Mouse (Mus musculus): Measurements from ENCODE around the gene Peli2. TPM values are rescaled to one million over a fixed set of nuclear protein-coding genes. Genes with fewer than 3 reads are reported as not detected.
A peak's percentile ranks its signal among the peaks of the same experiment; 100 is the strongest.

Peli2 gene
- polyA plus RNA-seq, 1 experiment from 2014 or later, result 4.6 TPM

DNA sequence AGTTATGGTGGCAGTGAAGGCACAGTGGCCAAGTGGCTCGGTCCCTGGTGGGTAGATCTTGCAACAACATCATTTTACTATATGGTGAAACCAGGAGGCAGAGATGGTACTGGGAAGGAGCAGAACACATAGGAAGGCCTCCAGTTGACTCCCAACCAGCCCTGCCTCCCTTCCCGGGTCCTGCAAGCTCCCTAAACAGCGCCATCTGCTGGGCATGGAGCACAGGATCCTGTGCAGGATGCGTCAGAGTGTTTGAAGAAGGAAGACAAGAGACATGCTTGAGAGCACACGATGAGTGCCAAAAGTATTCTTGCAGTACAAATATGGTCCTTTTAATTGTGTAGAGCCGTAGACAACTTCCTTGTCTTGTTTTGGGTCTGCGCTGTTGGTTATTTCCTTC, 49.3 kb downstream of the Peli2 start:
- Histone ChIP-seq H3K27me3 (ENCODE audit: control insufficient read depth, insufficient read depth, low read depth, low read length) (no peaks in the 10 kb centered on the region), H3K9me3 (replicated peaks; ENCODE audit: control insufficient read depth, low read length, poor library complexity, severe bottlenecking) (no peaks in the 10 kb centered on the region), H3K27ac (ENCODE audit: low read length) (no peak overlapping the region), H3K9ac (ENCODE audit: low read depth, low read length) (no peak overlapping the region), H3K4me1 (ENCODE audit: control insufficient read depth, insufficient read depth, low read length) (peaks cover 8% of the 10 kb centered on the region), H3K4me2 (ENCODE audit: low read length) (no peak overlapping the region), H3K36me3 (ENCODE audit: control insufficient read depth, insufficient read depth, low read length) (no peaks in the 10 kb centered on the region), H3K4me3 (ENCODE audit: low read depth, low read length) (no peak overlapping the region)
- WGBS, result 43% methylated on average over 7 of the region's 7 CpGs
- no peak for ATAC-seq

DNA sequence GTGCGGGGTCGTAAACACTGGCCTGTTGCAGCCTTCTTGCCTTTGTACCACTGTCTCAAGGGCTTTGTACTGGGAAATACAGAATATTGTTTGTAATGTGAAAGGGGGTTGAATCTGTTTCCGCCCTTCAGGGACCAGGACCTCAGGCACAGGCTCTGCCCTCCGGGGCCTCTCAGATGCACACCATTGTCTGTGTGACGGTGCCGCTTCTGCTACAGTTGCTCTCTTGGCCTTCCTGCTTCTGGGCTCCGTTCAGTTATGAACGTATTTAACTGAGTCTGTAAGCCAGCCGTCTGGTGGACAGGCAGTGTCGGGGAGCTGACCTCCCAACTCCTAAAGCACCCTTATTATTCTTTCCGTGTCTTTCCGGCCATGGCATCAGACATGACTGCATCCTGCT, 50.6 kb downstream of the Peli2 start:
- WGBS, result 21% methylated on average over 12 of the region's 12 CpGs
- H3K27ac ChIP-seq (ENCODE audit: low read length), result no peak overlapping the region
- no peak overlapping the region for H3K9ac ChIP-seq (ENCODE audit: low read depth, low read length)
- H3K9me3 ChIP-seq (replicated peaks; ENCODE audit: control insufficient read depth, low read length, poor library complexity, severe bottlenecking), result no peaks in the 10 kb centered on the region
- 0 out of 2 replicates have a peak, but pooled peaks have one; percentile 16 for ATAC-seq
- no peaks in the 10 kb centered on the region for H3K27me3 ChIP-seq (ENCODE audit: control insufficient read depth, insufficient read depth, low read depth, low read length)
- H3K4me3 ChIP-seq (ENCODE audit: low read depth, low read length), result no peak overlapping the region
- no peak overlapping the region for H3K4me2 ChIP-seq (ENCODE audit: low read length)
- peaks cover 8% of the 10 kb centered on the region for H3K4me1 ChIP-seq (ENCODE audit: control insufficient read depth, insufficient read depth, low read length)
- H3K36me3 ChIP-seq (ENCODE audit: control insufficient read depth, insufficient read depth, low read length), result no peaks in the 10 kb centered on the region

DNA sequence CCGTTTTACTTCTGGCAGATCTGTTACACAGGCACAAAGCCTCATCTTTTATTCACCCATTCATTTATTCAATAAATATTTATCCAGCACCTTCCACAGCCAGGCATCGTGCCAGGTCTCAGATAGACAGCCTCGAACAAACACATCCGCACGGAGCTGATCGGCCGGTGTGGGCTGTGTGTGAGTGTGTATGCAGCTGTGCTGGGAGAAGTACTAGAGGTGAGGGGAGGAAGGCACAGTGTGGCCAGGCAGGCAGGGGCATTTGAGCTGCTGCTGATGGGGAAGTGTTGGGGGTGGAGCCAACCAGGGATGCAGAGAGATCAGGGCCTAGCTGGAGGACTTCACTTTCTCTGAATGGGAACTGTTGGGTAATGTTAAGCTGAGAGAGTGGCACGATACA, 51.4 kb downstream of the Peli2 start:
- peak; percentile 86 for ATAC-seq
- Histone ChIP-seq H3K4me1 (ENCODE audit: control insufficient read depth, insufficient read depth, low read length) (peaks cover 8% of the 10 kb centered on the region), H3K4me2 (ENCODE audit: low read length) (no peak overlapping the region), H3K9ac (ENCODE audit: low read depth, low read length) (no peak overlapping the region), H3K27ac (ENCODE audit: low read length) (no peak overlapping the region), H3K4me3 (ENCODE audit: low read depth, low read length) (no peak overlapping the region), H3K36me3 (ENCODE audit: control insufficient read depth, insufficient read depth, low read length) (no peaks in the 10 kb centered on the region), H3K9me3 (replicated peaks; ENCODE audit: control insufficient read depth, low read length, poor library complexity, severe bottlenecking) (no peaks in the 10 kb centered on the region), H3K27me3 (ENCODE audit: control insufficient read depth, insufficient read depth, low read depth, low read length) (no peaks in the 10 kb centered on the region)
- 13% methylated on average over 8 of the region's 8 CpGs for WGBS

DNA sequence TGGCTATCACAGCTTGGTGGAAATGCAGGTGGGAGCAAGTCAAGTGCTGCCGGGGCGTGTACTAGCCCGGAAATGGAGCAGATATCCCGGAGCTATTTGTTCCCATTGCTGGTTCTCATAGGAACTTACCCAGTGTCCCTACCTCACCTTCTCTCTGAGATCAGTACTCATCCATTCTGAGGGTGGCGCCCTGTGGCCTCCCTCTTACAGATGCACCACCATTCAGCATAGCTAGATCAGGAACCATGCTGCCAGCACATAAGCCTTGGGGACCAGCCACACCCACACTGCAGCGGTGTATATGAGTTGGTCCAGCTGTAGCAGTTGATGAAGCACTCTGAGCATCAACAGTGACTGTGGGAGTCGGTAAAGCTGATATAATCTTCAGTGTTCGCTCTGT, 52.3 kb downstream of the Peli2 start:
- no peaks in the 10 kb centered on the region for H3K9me3 ChIP-seq (replicated peaks; ENCODE audit: control insufficient read depth, low read length, poor library complexity, severe bottlenecking)
- H3K36me3 ChIP-seq (ENCODE audit: control insufficient read depth, insufficient read depth, low read length), result no peaks in the 10 kb centered on the region
- no peak overlapping the region for H3K27ac ChIP-seq (ENCODE audit: low read length)
- ATAC-seq, result no peak
- no peaks in the 10 kb centered on the region for H3K27me3 ChIP-seq (ENCODE audit: control insufficient read depth, insufficient read depth, low read depth, low read length)
- 95% methylated on average over 8 of the region's 8 CpGs for WGBS
- H3K4me3 ChIP-seq (ENCODE audit: low read depth, low read length), result no peak overlapping the region
- H3K9ac ChIP-seq (ENCODE audit: low read depth, low read length), result no peak overlapping the region
- H3K4me2 ChIP-seq (ENCODE audit: low read length), result no peak overlapping the region
- H3K4me1 ChIP-seq (ENCODE audit: control insufficient read depth, insufficient read depth, low read length), result peaks cover 8% of the 10 kb centered on the region

DNA sequence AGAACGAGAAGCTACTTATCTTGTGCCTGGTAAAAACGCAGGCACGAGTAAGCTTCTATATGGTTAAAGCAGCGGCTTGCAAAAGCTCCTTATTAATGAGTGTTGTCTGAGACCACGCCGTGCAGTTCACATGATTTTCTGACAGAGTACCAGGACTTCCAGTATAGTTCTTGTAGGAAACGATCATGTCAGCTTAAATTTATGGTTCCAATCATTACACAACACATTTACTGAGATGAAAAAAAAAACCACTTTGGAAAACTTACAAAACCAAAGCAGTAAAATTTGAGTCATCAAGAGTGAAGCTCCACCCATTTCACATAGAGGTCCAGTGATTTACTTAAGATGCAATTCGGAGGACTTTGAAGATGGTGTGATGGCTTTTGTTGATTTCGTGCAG, 53.2 kb downstream of the Peli2 start:
- no peaks in the 10 kb centered on the region for H3K9me3 ChIP-seq (replicated peaks; ENCODE audit: control insufficient read depth, low read length, poor library complexity, severe bottlenecking)
- peaks cover 8% of the 10 kb centered on the region for H3K4me1 ChIP-seq (ENCODE audit: control insufficient read depth, insufficient read depth, low read length)
- H3K36me3 ChIP-seq (ENCODE audit: control insufficient read depth, insufficient read depth, low read length), result no peaks in the 10 kb centered on the region
- H3K4me3 ChIP-seq (ENCODE audit: low read depth, low read length), result no peak overlapping the region
- no peak for ATAC-seq
- no peak overlapping the region for H3K27ac ChIP-seq (ENCODE audit: low read length)
- WGBS, result 89% methylated on average over 9 of the region's 9 CpGs
- no peak overlapping the region for H3K9ac ChIP-seq (ENCODE audit: low read depth, low read length)
- H3K27me3 ChIP-seq (ENCODE audit: control insufficient read depth, insufficient read depth, low read depth, low read length), result no peaks in the 10 kb centered on the region
- no peak overlapping the region for H3K4me2 ChIP-seq (ENCODE audit: low read length)

DNA sequence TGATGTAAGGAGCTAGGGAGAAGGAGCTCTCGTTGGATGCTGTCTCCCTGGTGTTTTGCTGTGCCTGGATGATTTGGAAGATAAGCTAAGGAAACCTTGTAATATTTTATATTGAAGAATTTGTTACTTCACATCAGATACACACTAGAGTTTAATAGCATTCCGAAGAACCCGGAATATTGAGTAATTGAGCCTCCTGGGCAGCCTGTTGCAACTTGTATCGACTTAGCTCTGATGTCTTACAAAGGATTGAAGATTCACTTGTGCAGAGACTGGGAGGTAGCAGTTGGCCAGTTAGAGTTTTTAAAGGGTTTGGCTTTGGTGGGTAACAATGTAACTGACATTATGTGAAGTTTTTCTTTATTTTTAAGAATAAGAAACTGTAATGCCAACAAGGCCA, 53.7 kb downstream of the Peli2 start:
- no peak overlapping the region for H3K4me3 ChIP-seq (ENCODE audit: low read depth, low read length)
- H3K27ac ChIP-seq (ENCODE audit: low read length), result no peak overlapping the region
- H3K36me3 ChIP-seq (ENCODE audit: control insufficient read depth, insufficient read depth, low read length), result no peaks in the 10 kb centered on the region
- H3K9me3 ChIP-seq (replicated peaks; ENCODE audit: control insufficient read depth, low read length, poor library complexity, severe bottlenecking), result no peaks in the 10 kb centered on the region
- H3K4me1 ChIP-seq (ENCODE audit: control insufficient read depth, insufficient read depth, low read length), result peaks cover 8% of the 10 kb centered on the region
- WGBS, result 84% methylated on average over 4 of the region's 4 CpGs
- no peak for ATAC-seq
- no peaks in the 10 kb centered on the region for H3K27me3 ChIP-seq (ENCODE audit: control insufficient read depth, insufficient read depth, low read depth, low read length)
- H3K9ac ChIP-seq (ENCODE audit: low read depth, low read length), result no peak overlapping the region
- no peak overlapping the region for H3K4me2 ChIP-seq (ENCODE audit: low read length)

DNA sequence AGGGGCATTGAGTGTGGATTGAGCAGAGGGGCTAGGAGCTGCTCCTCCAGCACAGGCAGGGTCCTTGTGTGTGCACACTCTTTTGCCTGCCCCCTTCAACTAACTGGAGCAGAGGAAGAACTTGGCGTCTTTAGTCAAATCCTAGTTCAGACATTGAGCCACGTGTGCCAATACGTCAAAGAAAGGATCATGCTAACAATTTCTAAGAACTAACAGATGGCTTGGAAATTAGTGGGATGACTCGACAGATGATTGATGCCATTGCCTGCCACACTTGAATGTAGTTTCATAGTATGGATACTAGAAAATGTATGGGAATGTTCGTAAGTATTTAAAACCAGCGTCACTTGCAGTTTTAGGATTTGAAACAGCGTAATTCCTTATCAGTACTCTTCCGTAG, 54.5 kb downstream of the Peli2 start:
- Histone ChIP-seq H3K4me1 (ENCODE audit: control insufficient read depth, insufficient read depth, low read length) (peaks cover 8% of the 10 kb centered on the region), H3K9ac (ENCODE audit: low read depth, low read length) (no peak overlapping the region), H3K4me2 (ENCODE audit: low read length) (no peak overlapping the region), H3K4me3 (ENCODE audit: low read depth, low read length) (no peak overlapping the region), H3K36me3 (ENCODE audit: control insufficient read depth, insufficient read depth, low read length) (no peaks in the 10 kb centered on the region), H3K27me3 (ENCODE audit: control insufficient read depth, insufficient read depth, low read depth, low read length) (no peaks in the 10 kb centered on the region), H3K9me3 (replicated peaks; ENCODE audit: control insufficient read depth, low read length, poor library complexity, severe bottlenecking) (no peaks in the 10 kb centered on the region), H3K27ac (ENCODE audit: low read length) (no peak overlapping the region)
- 85% methylated on average over 8 of the region's 8 CpGs for WGBS
- no peak for ATAC-seq

DNA sequence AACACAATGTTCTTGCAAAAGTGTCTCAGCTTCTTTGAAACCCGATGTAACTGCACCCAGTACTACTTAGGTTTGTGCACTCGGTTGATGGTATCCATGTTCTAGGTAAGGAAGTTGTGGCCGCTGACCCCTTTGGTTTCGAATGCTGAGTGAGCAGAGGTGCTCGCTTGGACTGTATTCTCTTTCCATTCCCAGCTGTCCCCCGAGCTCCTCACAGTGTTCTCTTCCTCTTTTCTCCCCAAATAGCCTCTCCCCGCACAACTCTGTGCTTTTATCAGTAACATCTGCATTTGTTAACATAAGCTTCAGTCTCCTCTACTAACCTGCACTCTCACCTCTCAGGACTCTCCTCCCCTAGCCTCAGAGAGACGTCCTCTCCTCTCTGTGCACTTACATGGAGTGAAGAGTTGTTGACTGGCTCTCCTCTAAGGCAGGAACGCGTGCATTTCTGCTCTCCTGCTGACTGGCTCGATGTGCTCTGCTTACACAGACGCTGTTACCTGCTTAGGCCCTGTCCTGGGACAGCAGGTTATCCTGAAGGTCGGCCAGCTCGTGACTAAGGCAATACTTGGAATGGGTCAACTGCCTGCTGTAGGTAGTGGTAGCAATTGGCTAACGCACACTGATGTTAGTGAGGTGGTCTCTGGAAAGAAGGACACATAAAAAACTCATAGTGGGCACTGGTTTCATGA, 57.8 kb downstream of the Peli2 start:
- Histone ChIP-seq H3K27me3 (ENCODE audit: control insufficient read depth, insufficient read depth, low read depth, low read length) (no peaks in the 10 kb centered on the region), H3K36me3 (ENCODE audit: control insufficient read depth, insufficient read depth, low read length) (peaks cover 2% of the 10 kb centered on the region; the same call in 1 of the 2 replicates), H3K9me3 (replicated peaks; ENCODE audit: control insufficient read depth, low read length, poor library complexity, severe bottlenecking) (peaks cover 7% of the 10 kb centered on the region), H3K4me2 (ENCODE audit: low read length) (no peak overlapping the region), H3K9ac (ENCODE audit: low read depth, low read length) (no peak overlapping the region), H3K27ac (ENCODE audit: low read length) (no peak overlapping the region), H3K4me3 (ENCODE audit: low read depth, low read length) (no peak overlapping the region), H3K4me1 (ENCODE audit: control insufficient read depth, insufficient read depth, low read length) (no peaks in the 10 kb centered on the region)
- ATAC-seq, result no peak
- WGBS, result 90% methylated on average over 15 of the region's 15 CpGs

DNA sequence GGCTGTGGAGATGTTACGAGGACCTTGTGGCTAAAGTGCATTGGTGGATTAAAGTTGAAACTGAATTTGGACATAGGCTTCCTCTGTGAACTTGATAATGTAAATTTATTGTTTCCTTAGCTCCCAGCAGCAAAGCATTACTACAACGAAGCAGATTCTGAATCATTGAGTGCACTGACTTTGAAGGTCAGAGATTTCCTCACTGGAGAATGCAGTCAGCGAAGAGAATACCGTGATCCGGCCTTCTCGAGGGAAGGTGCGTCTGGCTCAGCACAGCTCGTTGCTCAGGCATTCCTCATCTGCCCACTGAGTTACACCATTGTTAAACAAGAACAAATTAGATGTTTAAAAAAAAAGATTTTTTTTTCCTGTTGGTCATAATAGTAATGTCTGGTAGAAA, 58.4 kb downstream of the Peli2 start:
- Histone ChIP-seq H3K27ac (ENCODE audit: low read length) (no peak overlapping the region), H3K4me1 (ENCODE audit: control insufficient read depth, insufficient read depth, low read length) (no peaks in the 10 kb centered on the region), H3K9ac (ENCODE audit: low read depth, low read length) (no peak overlapping the region), H3K36me3 (ENCODE audit: control insufficient read depth, insufficient read depth, low read length) (peaks cover 2% of the 10 kb centered on the region; the same call in 1 of the 2 replicates), H3K4me3 (ENCODE audit: low read depth, low read length) (no peak overlapping the region), H3K27me3 (ENCODE audit: control insufficient read depth, insufficient read depth, low read depth, low read length) (no peaks in the 10 kb centered on the region), H3K9me3 (replicated peaks; ENCODE audit: control insufficient read depth, low read length, poor library complexity, severe bottlenecking) (peaks cover 7% of the 10 kb centered on the region), H3K4me2 (ENCODE audit: low read length) (no peak overlapping the region)
- WGBS, result 79% methylated on average over 8 of the region's 8 CpGs
- no peak for ATAC-seq

Data from midbrain, embryonic 16.5 days (tissue).